Mouse (Mus musculus): Measurements from ENCODE around the gene Vcl. TPM values are rescaled to one million over a fixed set of nuclear protein-coding genes. Genes with fewer than 3 reads are reported as not detected.

Gene Vcl
- total and polyA plus RNA-seq, 2 experiments: 9.5 to 12.1 TPM

- peaks cover 2% of the 10 kb centered on the region; the same call in 1 of the 2 replicates for H3K4me1 ChIP-seq (ENCODE audit: control insufficient read depth, insufficient read depth, low read length)
- H3K9ac ChIP-seq (ENCODE audit: low read depth, low read length): no peak overlapping the region
- no peak overlapping the region for H3K4me3 ChIP-seq (ENCODE audit: insufficient read depth, low read depth, low read length)
- peaks cover 68% of the 10 kb centered on the region for H3K36me3 ChIP-seq (ENCODE audit: control insufficient read depth, insufficient read depth, low read length)
- H3K27ac ChIP-seq (replicated peaks; ENCODE audit: insufficient read depth, low read depth, low read length): no peak overlapping the region
- 70% methylated on average over 4 of the region's 4 CpGs for WGBS
- TF ChIP-seq POLR2A (IDR thresholded peaks at IDR 0.05; ENCODE audit: extremely low read depth, insufficient read depth, low read length) (no peak), CTCF (IDR thresholded peaks at IDR 0.05; ENCODE audit: low read depth, low read length) (no peak)
- H3K27me3 ChIP-seq (ENCODE audit: control insufficient read depth, insufficient read depth, low read length): no peaks in the 10 kb centered on the region
- no peaks in the 10 kb centered on the region for H3K79me2 ChIP-seq (ENCODE audit: control insufficient read depth, insufficient read depth, low read length)
- no peak for DNase-seq (ENCODE audit: extremely low read depth, low read depth, low spot score)
Observed at GRCm38 (mm10) chr14:21039623-21040022, 110.4 kb downstream of the Vcl start.

GRCm38 (mm10) chr14:21047840-21048239 is 118.6 kb downstream of the Vcl start:
- no peak for DNase-seq (ENCODE audit: extremely low read depth, low read depth, low spot score)
- H3K36me3 ChIP-seq (ENCODE audit: control insufficient read depth, insufficient read depth, low read length): peaks cover 23% of the 10 kb centered on the region
- TF ChIP-seq POLR2A (IDR thresholded peaks at IDR 0.05; ENCODE audit: extremely low read depth, insufficient read depth, low read length) (no peak), CTCF (IDR thresholded peaks at IDR 0.05; ENCODE audit: low read depth, low read length) (no peak)
- H3K27ac ChIP-seq (replicated peaks; ENCODE audit: insufficient read depth, low read depth, low read length): no peak overlapping the region
- H3K9ac ChIP-seq (ENCODE audit: low read depth, low read length): no peak overlapping the region
- peaks cover 8% of the 10 kb centered on the region; the same call in 1 of the 2 replicates for H3K4me1 ChIP-seq (ENCODE audit: control insufficient read depth, insufficient read depth, low read length)
- no peak overlapping the region for H3K4me3 ChIP-seq (ENCODE audit: insufficient read depth, low read depth, low read length)
- H3K79me2 ChIP-seq (ENCODE audit: control insufficient read depth, insufficient read depth, low read length): peaks cover 19% of the 10 kb centered on the region; the same call in 1 of the 2 replicates
- 51% methylated on average over 2 of the region's 2 CpGs for WGBS
- H3K27me3 ChIP-seq (ENCODE audit: control insufficient read depth, insufficient read depth, low read length): no peaks in the 10 kb centered on the region

- no peak for DNase-seq (ENCODE audit: extremely low read depth, low read depth, low spot score)
- H3K36me3 ChIP-seq (ENCODE audit: control insufficient read depth, insufficient read depth, low read length): peaks cover 17% of the 10 kb centered on the region
Observed at GRCm38 (mm10) chr14:21048879-21049278, 119.7 kb downstream of the Vcl start.

GRCm38 (mm10) chr14:21050734-21051133 is 121.5 kb downstream of the Vcl start:
- H3K36me3 ChIP-seq (ENCODE audit: control insufficient read depth, insufficient read depth, low read length): peaks cover 9% of the 10 kb centered on the region; the same call in 1 of the 2 replicates
- no peak overlapping the region for H3K9ac ChIP-seq (ENCODE audit: low read depth, low read length)
- peaks cover 14% of the 10 kb centered on the region; the same call in 1 of the 2 replicates for H3K4me1 ChIP-seq (ENCODE audit: control insufficient read depth, insufficient read depth, low read length)
- H3K27ac ChIP-seq (replicated peaks; ENCODE audit: insufficient read depth, low read depth, low read length): no peak overlapping the region
- TF ChIP-seq CTCF (IDR thresholded peaks at IDR 0.05; ENCODE audit: low read depth, low read length): peak; percentile 62
- TF ChIP-seq POLR2A (IDR thresholded peaks at IDR 0.05; ENCODE audit: extremely low read depth, insufficient read depth, low read length): no peak
- no peaks in the 10 kb centered on the region for H3K27me3 ChIP-seq (ENCODE audit: control insufficient read depth, insufficient read depth, low read length)
- 70% methylated on average over 3 of the region's 3 CpGs for whole genome bisulfite sequencing
- peaks cover 26% of the 10 kb centered on the region; the same call in 1 of the 2 replicates for H3K79me2 ChIP-seq (ENCODE audit: control insufficient read depth, insufficient read depth, low read length)
- H3K4me3 ChIP-seq (ENCODE audit: insufficient read depth, low read depth, low read length): peak overlapping the region; percentile 41; the same call in 1 of the 2 replicates
- DNase-seq (ENCODE audit: extremely low read depth, low read depth, low spot score): no peak

More at GRCm38 (mm10) chr14:21048879-21049278, 119.7 kb downstream of the Vcl start:
- Histone ChIP-seq H3K27ac (replicated peaks; ENCODE audit: insufficient read depth, low read depth, low read length) (no peak overlapping the region), H3K4me1 (ENCODE audit: control insufficient read depth, insufficient read depth, low read length) (peaks cover 8% of the 10 kb centered on the region; the same call in 1 of the 2 replicates), H3K79me2 (ENCODE audit: control insufficient read depth, insufficient read depth, low read length) (peaks cover 19% of the 10 kb centered on the region; the same call in 1 of the 2 replicates), H3K9ac (ENCODE audit: low read depth, low read length) (no peak overlapping the region), H3K27me3 (ENCODE audit: control insufficient read depth, insufficient read depth, low read length) (no peaks in the 10 kb centered on the region), H3K4me3 (ENCODE audit: insufficient read depth, low read depth, low read length) (no peak overlapping the region)
- TF ChIP-seq POLR2A (IDR thresholded peaks at IDR 0.05; ENCODE audit: extremely low read depth, insufficient read depth, low read length) (no peak), CTCF (IDR thresholded peaks at IDR 0.05; ENCODE audit: low read depth, low read length) (peak; percentile 67; the same call in 1 of the 2 replicates)

GRCm38 (mm10) chr14:21051380-21052111 is 122.3 kb downstream of the Vcl start:
- Histone ChIP-seq H3K9ac (ENCODE audit: low read depth, low read length) (peak overlapping the region; percentile 86), H3K27ac (replicated peaks; ENCODE audit: insufficient read depth, low read depth, low read length) (peak overlapping the region; percentile 94)

More at GRCm38 (mm10) chr14:21051380-21052111, 122.3 kb downstream of the Vcl start:
- peak; percentile 57 for DNase-seq (ENCODE audit: extremely low read depth, low read depth, low spot score)
- peaks cover 6% of the 10 kb centered on the region; the same call in 1 of the 2 replicates for H3K36me3 ChIP-seq (ENCODE audit: control insufficient read depth, insufficient read depth, low read length)
- TF ChIP-seq POLR2A (IDR thresholded peaks at IDR 0.05; ENCODE audit: extremely low read depth, insufficient read depth, low read length) (no peak), CTCF (IDR thresholded peaks at IDR 0.05; ENCODE audit: low read depth, low read length) (no peak)
- peaks cover 23% of the 10 kb centered on the region; the same call in 1 of the 2 replicates for H3K79me2 ChIP-seq (ENCODE audit: control insufficient read depth, insufficient read depth, low read length)
- 3% methylated on average over 28 of the region's 28 CpGs for WGBS
- H3K4me1 ChIP-seq (ENCODE audit: control insufficient read depth, insufficient read depth, low read length): peaks cover 14% of the 10 kb centered on the region; the same call in 1 of the 2 replicates
- H3K27me3 ChIP-seq (ENCODE audit: control insufficient read depth, insufficient read depth, low read length): no peaks in the 10 kb centered on the region
- peak overlapping the region; percentile 67 for H3K4me3 ChIP-seq (ENCODE audit: insufficient read depth, low read depth, low read length)
